Mouse (Mus musculus) CH12.LX (cell line): ENCODE results near the gene Fam83f. TPM values are rescaled to one million over a fixed set of nuclear protein-coding genes. Genes with fewer than 3 reads are reported as not detected.

Experiments used
- DNase-seq: peaks from one replicate; pipeline ENCODE4 v3.0.0-alpha.2; 2013; ENCODE audit errors: extremely low read depth
- H3K27ac ChIP-seq: 2 replicates; pipeline ENCODE4 v1.5.1; 2012; ENCODE audit warnings: low read depth, mild to moderate bottlenecking, control low read depth, moderate library complexity; ENCODE audit not compliant: insufficient read depth
- H3K27me3 ChIP-seq: replicated peaks from 2 replicates; pipeline ENCODE3; 2012; ENCODE audit warnings: inconsistent platforms
- H3K36me3 ChIP-seq, 2 experiments: replicated peaks in 1 of 2; 2 replicates each; pipeline versions ENCODE3 to v1.6.1; 2012; ENCODE audit warnings: inconsistent platforms in 1 of 2, low read length in 1 of 2, mild to moderate bottlenecking in 1 of 2, mixed read lengths in 1 of 2, moderate library complexity in 1 of 2; ENCODE audit not compliant: control insufficient read depth in 1 of 2, insufficient read depth in 1 of 2
- H3K4me1 ChIP-seq, 2 experiments: 2 replicates each; pipeline ENCODE4 v1.6.1; 2012; ENCODE audit warnings: inconsistent platforms in 1 of 2, moderate library complexity in 1 of 2; ENCODE audit not compliant: insufficient read depth in 2 of 2, control insufficient read depth in 1 of 2
- H3K4me2 ChIP-seq: 2 replicates; pipeline ENCODE4 v1.6.1; 2012; ENCODE audit warnings: low read depth, mild to moderate bottlenecking, control low read depth; ENCODE audit not compliant: poor library complexity, insufficient read depth, severe bottlenecking
- H3K4me3 ChIP-seq, 3 experiments: fragments of 150-350 bp in 1 of 3; sonication (generic) in 1 of 3; replicated peaks in 1 of 3; 2 replicates each; pipeline versions ENCODE3 to v1.5.1; 2011 to 2012; ENCODE audit warnings: low read depth in 2 of 3, low read length in 2 of 3, mild to moderate bottlenecking in 2 of 3, moderate library complexity in 2 of 3, control low read depth in 1 of 3, improper control_type of control experiment in 1 of 3, inconsistent platforms in 1 of 3, mixed read lengths in 1 of 3; ENCODE audit not compliant: poor library complexity in 1 of 3
- H3K79me2 ChIP-seq: replicated peaks from 2 replicates; pipeline ENCODE4 v1.6.1; 2012; ENCODE audit warnings: mild to moderate bottlenecking, moderate library complexity; ENCODE audit not compliant: control insufficient read depth, poor library complexity, insufficient read depth, severe bottlenecking; ENCODE audit errors: extremely low read depth
- H3K9ac ChIP-seq: 2 replicates; pipeline ENCODE4 v1.6.1; 2012; ENCODE audit warnings: low read depth, mild to moderate bottlenecking, control low read depth, moderate library complexity; ENCODE audit not compliant: insufficient read depth
- H3K9me3 ChIP-seq: replicated peaks from 2 replicates; pipeline ENCODE3; 2012; ENCODE audit warnings: low read length, inconsistent platforms, mixed read lengths
- BHLHE40 ChIP-seq: IDR thresholded peaks from 2 replicates; pipeline ENCODE4 v1.6.1; 2011; ENCODE audit warnings: mild to moderate bottlenecking, low read depth, low read length, improper control_type of control experiment
- CHD2 ChIP-seq: IDR thresholded peaks from 2 replicates; pipeline ENCODE4 v1.6.1; 2011; ENCODE audit warnings: low read length, improper control_type of control experiment
- CTCF ChIP-seq, 2 experiments: IDR thresholded peaks in 1 of 2; conservative IDR thresholded peaks in 1 of 2; 2 replicates each; pipeline ENCODE4 v1.5.1; 2011 to 2012; ENCODE audit warnings: low read depth in 2 of 2, low read length in 2 of 2, improper control_type of control experiment in 1 of 2, inconsistent platforms in 1 of 2, mild to moderate bottlenecking in 1 of 2, moderate library complexity in 1 of 2
- ELF1 ChIP-seq: IDR thresholded peaks from 2 replicates; pipeline ENCODE4 v1.6.1; 2014; ENCODE audit warnings: low read depth, mild to moderate bottlenecking, inconsistent platforms, low read length, improper control_type of control experiment
- EP300 ChIP-seq: IDR thresholded peaks from 2 replicates; pipeline ENCODE4 v1.6.1; 2011; ENCODE audit warnings: low read length, improper control_type of control experiment
- ETS1 ChIP-seq: conservative IDR thresholded peaks from 2 replicates; pipeline ENCODE4 v1.6.1; 2012; ENCODE audit warnings: low read depth, mild to moderate bottlenecking, inconsistent platforms, low read length, improper control_type of control experiment, moderate library complexity
- GABPA ChIP-seq: IDR thresholded peaks from 2 replicates; pipeline ENCODE4 v1.6.1; 2012; ENCODE audit warnings: low read depth, low read length, improper control_type of control experiment, inconsistent platforms; ENCODE audit not compliant: insufficient replicate concordance
- HCFC1 ChIP-seq: IDR thresholded peaks from 2 replicates; pipeline ENCODE4 v1.6.1; 2012; ENCODE audit warnings: low read depth, mild to moderate bottlenecking, inconsistent platforms, low read length, improper control_type of control experiment
- IRF4 ChIP-seq: IDR thresholded peaks from 2 replicates; pipeline ENCODE4 v1.6.1; 2014; ENCODE audit warnings: low read depth, mild to moderate bottlenecking, inconsistent platforms, low read length, improper control_type of control experiment
- JUN ChIP-seq: IDR thresholded peaks from 2 replicates; pipeline ENCODE4 v1.6.1; 2011; ENCODE audit warnings: low read depth, mild to moderate bottlenecking, low read length, improper control_type of control experiment, moderate library complexity; ENCODE audit not compliant: insufficient read depth
- MAX ChIP-seq: IDR thresholded peaks from 2 replicates; pipeline ENCODE4 v1.6.1; 2011; ENCODE audit warnings: low read length, improper control_type of control experiment
- MXI1 ChIP-seq: IDR thresholded peaks from 2 replicates; pipeline ENCODE4 v1.6.1; 2011; ENCODE audit warnings: mild to moderate bottlenecking, low read depth, low read length, improper control_type of control experiment
- NELFE ChIP-seq: IDR thresholded peaks from 2 replicates; pipeline ENCODE4 v1.6.1; 2011; ENCODE audit warnings: low read depth, low read length, improper control_type of control experiment
- NRF1 ChIP-seq: IDR thresholded peaks from 2 replicates; pipeline ENCODE4 v1.6.1; 2014; ENCODE audit warnings: low read depth, mild to moderate bottlenecking, inconsistent platforms, low read length, improper control_type of control experiment, moderate library complexity
- POLR2AphosphoS2 ChIP-seq: IDR thresholded peaks from 2 replicates; pipeline ENCODE4 v1.6.1; 2011; ENCODE audit warnings: low read depth, low read length, improper control_type of control experiment
- RCOR1 ChIP-seq: conservative IDR thresholded peaks from 2 replicates; pipeline ENCODE4 v1.6.1; 2012; ENCODE audit warnings: low read depth, mild to moderate bottlenecking, inconsistent platforms, low read length, improper control_type of control experiment
- SIN3A ChIP-seq: IDR thresholded peaks from 2 replicates; pipeline ENCODE4 v1.6.1; 2012; ENCODE audit warnings: low read length, improper control_type of control experiment, inconsistent platforms
- SMC3 ChIP-seq: IDR thresholded peaks from 2 replicates; pipeline ENCODE4 v1.6.1; 2011; ENCODE audit warnings: low read depth, low read length, improper control_type of control experiment
- UBTF ChIP-seq: IDR thresholded peaks from 2 replicates; pipeline ENCODE4 v1.6.1; 2012; ENCODE audit warnings: low read depth, mild to moderate bottlenecking, inconsistent platforms, low read length, improper control_type of control experiment, moderate library complexity
- ZKSCAN1 ChIP-seq: IDR thresholded peaks from 2 replicates; pipeline ENCODE4 v1.6.1; 2012; ENCODE audit warnings: low read depth, inconsistent platforms, low read length, improper control_type of control experiment, borderline replicate concordance
- ZMIZ1 ChIP-seq: IDR thresholded peaks from 2 replicates; pipeline ENCODE4 v1.6.1; 2012; ENCODE audit warnings: low read depth, mild to moderate bottlenecking, inconsistent platforms, low read length, improper control_type of control experiment
- ZNF384 ChIP-seq: IDR thresholded peaks from 2 replicates; pipeline ENCODE4 v1.6.1; 2012; ENCODE audit warnings: low read depth, low read length, improper control_type of control experiment, inconsistent platforms
- dilution Hi-C: fragments of 300-500 bp; cut with MboI; formaldehyde crosslinking; loops from 2 replicates; pipeline ENCODE4 v1.14.3; 2020; ENCODE audit warnings: low sequenced_read_pairs; ENCODE audit not compliant: extremely low pct_unique_long_range_greater_than_20kb, extremely low pct_ligation_motif_present
- in situ Hi-C: fragments of 300-500 bp; cut with MboI; formaldehyde crosslinking; loops from 3 replicates; pipeline ENCODE4 v1.14.3; 2019; ENCODE audit warnings: low sequenced_read_pairs, low pct_ligation_motif_present, low pct_unique_long_range_greater_than_20kb, mixed read lengths
- polyA plus RNA-seq: library from polyadenylated mRNA; unstranded; fragments of >175 nt; gene quantifications from 2 replicates; pipeline ENCODE4 v1.2.1, GENCODE M21; 2012; ENCODE audit warnings: low read depth; ENCODE audit not compliant: insufficient read length
- total RNA-seq, 2 experiments: library from RNA; depleted of rRNA; stranded (reverse); fragments of 300-350 nt in 1 of 2; fragments of >200 nt in 1 of 2; gene quantifications; 2 replicates each; pipeline ENCODE4 v1.2.3; 2012 to 2014

Fam83f gene
- total and polyA plus RNA-seq, 3 experiments, result 0.08 to 0.27 (median 0.20) TPM

- TF ChIP-seq NELFE (no peak), ZKSCAN1 (no peak), ZNF384 (no peak), MXI1 (no peak), UBTF (no peak), IRF4 (peak; percentile 18; the same call in 1 of the 2 replicates), NRF1 (0 out of 2 replicates have a peak, but pooled peaks have one; percentile 14), RCOR1 (no peak), SMC3 (no peak), JUN (no peak), ELF1 (peak; percentile 67; the same call in 1 of the 2 replicates), CHD2 (no peak), BHLHE40 (peak; percentile 56), HCFC1 (0 out of 2 replicates have a peak, but pooled peaks have one; percentile 25), EP300 (peak; percentile 62), MAX (no peak), POLR2AphosphoS2 (no peak), ZMIZ1 (no peak)
- TF ChIP-seq, all 38 proteins: peak for 12
Measured at GRCm38 (mm10) chr15:80681466-80681881, 9.8 kb downstream of the Fam83f start (continued).

- Histone ChIP-seq H3K9ac (no peak overlapping the region), H3K27ac (no peak overlapping the region), H3K4me1 (peaks cover 22 to 79% of the 10 kb centered on the region in 2 experiments), H3K4me3 (no peak overlapping the region), H3K4me2 (no peak overlapping the region), H3K9me3 (no peaks in the 10 kb centered on the region), H3K36me3 (no peaks in the 10 kb centered on the region), H3K27me3 (no peaks in the 10 kb centered on the region), H3K79me2 (no peaks in the 10 kb centered on the region)
- in situ Hi-C loops, result loop anchor here (5.0 kb wide), 1 partner anchor 45 kb away; no protein-coding TSS in a partner anchor
- dilution Hi-C loops, result no loop called here
- DNase-seq, result no peak
- TF ChIP-seq IRF4, result no peak
- TF ChIP-seq SIN3A, result no peak
- TF ChIP-seq GABPA, result no peak
- TF ChIP-seq ETS1, result no peak
- no peak for TF ChIP-seq ZNF384
- TF ChIP-seq ZMIZ1, result no peak
- no peak for TF ChIP-seq CTCF (conservative IDR thresholded peaks at IDR 0.05 in 1 of 2, IDR thresholded peaks at IDR 0.05 in 1 of 2; ENCODE audit: low read depth in 2 of 2, low read length in 2 of 2)
- no peak for TF ChIP-seq MXI1
Measured at GRCm38 (mm10) chr15:80682343-80682742, 10.7 kb downstream of the Fam83f start.
